Mouse (Mus musculus) hindlimb bud, embryonic 11.5 days (tissue): ENCODE results near the gene Gstp2.

Experiments
- DNase-seq: peaks from one replicate; pipeline ENCODE4 v3.0.0-alpha.2; 2012; ENCODE audit warnings: low read depth, low spot score; ENCODE audit errors: extremely low spot score

The Gstp2 gene

GRCm38 (mm10) chr19:4014802-4015201, 31.0 kb downstream of the Gstp2 start:
- DNase-seq, result no peak

- no peak for DNase-seq
These were observed 32.8 kb downstream of the Gstp2 start for GRCm38 (mm10) chr19:4013066-4013465.

- DNase-seq, result peak; percentile 97
These were observed 33.3 kb downstream of the Gstp2 start, which contains the start of gene Ndufv1 for GRCm38 (mm10) chr19:4012432-4013022. Gene Ndufv1 (minus strand): TSS chr19:4012806.

GRCm38 (mm10) chr19:4011086-4011485, 34.7 kb downstream of the Gstp2 start:
- DNase-seq, result no peak

- no peak for DNase-seq
These were observed 39.9 kb downstream of the Gstp2 start for GRCm38 (mm10) chr19:4005971-4006370.

GRCm38 (mm10) chr19:4005091-4005490, 40.7 kb downstream of the Gstp2 start:
- DNase-seq, result no peak

GRCm38 (mm10) chr19:4004331-4004730, 41.5 kb downstream of the Gstp2 start:
- no peak for DNase-seq

- no peak for DNase-seq
These were observed 42.2 kb downstream of the Gstp2 start for GRCm38 (mm10) chr19:4003641-4004040.

- DNase-seq, result no peak
These were observed 42.7 kb downstream of the Gstp2 start, which contains the start of gene Doc2g for GRCm38 (mm10) chr19:4003112-4003511. Gene Doc2g (plus strand): TSS chr19:4003313.

GRCm38 (mm10) chr19:4001752-4002151, 44.1 kb downstream of the Gstp2 start:
- no peak for DNase-seq

GRCm38 (mm10) chr19:4000949-4001525, 44.8 kb downstream of the Gstp2 start:
- no peak for DNase-seq

- peak; percentile 97 for DNase-seq
These were observed 45.5 kb downstream of the Gstp2 start, which contains the start of the genes Nudt8 and Gm49405 for GRCm38 (mm10) chr19:4000119-4000900. Gene Nudt8 (plus strand): TSS chr19:4000580. Gene Gm49405 (plus strand): TSS chr19:4000626.

GRCm38 (mm10) chr19:3999121-3999730, 46.6 kb downstream of the Gstp2 start:
- no peak for DNase-seq

- no peak for DNase-seq
These were observed 47.5 kb downstream of the Gstp2 start for GRCm38 (mm10) chr19:3998335-3998734.

- DNase-seq, result no peak
These were observed 48.6 kb downstream of the Gstp2 start for GRCm38 (mm10) chr19:3997231-3997630.

GRCm38 (mm10) chr19:3996747-3997146, 49.1 kb downstream of the Gstp2 start:
- DNase-seq, result no peak

- no peak for DNase-seq
These were observed 49.7 kb downstream of the Gstp2 start for GRCm38 (mm10) chr19:3996106-3996505.

GRCm38 (mm10) chr19:3995505-3995904, 50.3 kb downstream of the Gstp2 start:
- DNase-seq, result no peak

- no peak for DNase-seq
These were observed 50.9 kb downstream of the Gstp2 start for GRCm38 (mm10) chr19:3994932-3995331.

- DNase-seq, result no peak
These were observed 53.4 kb downstream of the Gstp2 start, which contains the start of gene Tbx10 for GRCm38 (mm10) chr19:3992416-3992815. Gene Tbx10 (plus strand): TSS chr19:3992752.

- no peak for DNase-seq
These were observed 53.9 kb downstream of the Gstp2 start for GRCm38 (mm10) chr19:3991966-3992365.
